Comparison of ENCODE assay signal across 14 mouse cellular contexts in the genomic region with DNA sequence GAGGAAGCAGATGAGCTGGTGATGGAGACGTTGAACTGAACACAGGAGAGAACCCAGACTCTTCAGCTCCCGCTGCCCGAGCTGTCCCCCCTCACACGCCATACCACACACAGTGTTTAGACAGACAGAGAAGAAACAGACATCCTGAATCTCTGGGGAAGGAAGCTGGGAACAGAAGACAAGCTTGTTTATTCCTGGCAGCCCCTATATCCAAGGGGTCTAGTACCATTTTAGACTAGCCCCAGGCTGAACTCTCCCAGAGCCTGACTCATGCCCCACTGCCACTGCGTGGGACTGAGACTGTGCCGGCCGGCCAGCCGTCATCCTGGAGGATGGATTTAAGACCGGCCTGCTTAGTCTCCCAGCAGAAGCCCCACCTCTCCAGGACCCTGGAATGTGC. TPM values are rescaled to one million over a fixed set of nuclear protein-coding genes. Genes with fewer than 3 reads are reported as not detected.
A peak's percentile ranks its signal among the peaks of the same experiment; 100 is the strongest.
DNase-seq lines count a peak whose midpoint lies in the region; ATAC-seq lines count a peak whose summit lies in the region.
"Had no signal": no experiment of that assay in that cellular context is flagged by ENCODE, and none has a peak within 500 bp of the region (broad histone marks: within the 10 kb centered on the region; RNA-seq: fewer than 3 reads in every experiment).

No protein-coding gene starts in this region.

- peaks cover 16% of the 10 kb centered on the region for H3K36me3 ChIP-seq in heart, embryonic 10.5 days
- no peaks in the 10 kb centered on the region for H3K36me3 ChIP-seq in liver, embryonic 11.5 days (ENCODE audit: control insufficient read depth, insufficient read depth, low read length)
- H3K36me3 ChIP-seq in intestine, embryonic 14.5 days (ENCODE audit: control insufficient read depth, insufficient read depth, low read length) = peaks cover 13% of the 10 kb centered on the region
- peaks cover 15% of the 10 kb centered on the region; the same call in 1 of the 2 replicates for H3K36me3 ChIP-seq in stomach, embryonic 15.5 days

- peak overlapping the region; percentile 11; the same call in 1 of the 2 replicates for H3K4me2 ChIP-seq in liver, embryonic 11.5 days
- peak overlapping the region; percentile 39 for H3K4me2 ChIP-seq in intestine, embryonic 14.5 days (ENCODE audit: low read length)
- H3K4me2 ChIP-seq in stomach, embryonic 15.5 days = no peak overlapping the region
- H3K4me2 ChIP-seq: midbrain, embryonic 13.5 days had no signal

- H3K27me3 ChIP-seq in heart, embryonic 10.5 days (ENCODE audit: insufficient read depth, poor library complexity, severe bottlenecking) = no peaks in the 10 kb centered on the region
- no peaks in the 10 kb centered on the region for H3K27me3 ChIP-seq in liver, embryonic 11.5 days (replicated peaks; ENCODE audit: control insufficient read depth, insufficient read depth, low read length)
- no peaks in the 10 kb centered on the region for H3K27me3 ChIP-seq in intestine, embryonic 14.5 days (replicated peaks; ENCODE audit: control insufficient read depth, insufficient read depth, low read length)
- no peaks in the 10 kb centered on the region for H3K27me3 ChIP-seq in stomach, embryonic 15.5 days (replicated peaks)
- H3K27me3 ChIP-seq: midbrain, embryonic 13.5 days had no signal

- 17% methylated on average over 9 of the region's 9 CpGs for WGBS in heart, embryonic 10.5 days
- 27% methylated on average over 9 of the region's 9 CpGs for WGBS in liver, embryonic 11.5 days
- WGBS in intestine, embryonic 14.5 days = 10% methylated on average over 9 of the region's 9 CpGs
- 20% methylated on average over 9 of the region's 9 CpGs for WGBS in stomach, embryonic 15.5 days

- no peak for DNase-seq in heart, embryonic 10.5 days (ENCODE audit: low spot score)
- no peak for DNase-seq in heart, adult 8-10 months (ENCODE audit: low spot score)
- DNase-seq in liver, embryonic 11.5 days (ENCODE audit: low spot score) = no peak
- DNase-seq in liver = no peak
- peak; percentile 73 for DNase-seq in intestine, embryonic 14.5 days (ENCODE audit: low spot score)
- no peak for DNase-seq in natural killer cell, adult 2 months (ENCODE audit: low spot score in 2 of 2)
- no peak for DNase-seq in right cerebral cortex, postnatal 4 days
- DNase-seq: adrenal gland, postnatal 10 days; cerebellum, adult 18-20 months; thymus, postnatal 36 days had no signal

- 0 out of 2 replicates have a peak overlapping the region, but pooled peaks have one; percentile 39 for H3K27ac ChIP-seq in heart, embryonic 10.5 days
- H3K27ac ChIP-seq in liver, embryonic 11.5 days (ENCODE audit: low read depth, low read length) = peak overlapping the region; percentile 10
- H3K27ac ChIP-seq in intestine, embryonic 14.5 days (ENCODE audit: low read depth) = peak overlapping the region; percentile 88
- H3K27ac ChIP-seq in stomach, embryonic 15.5 days = peak overlapping the region; percentile 77
- H3K27ac ChIP-seq: midbrain, embryonic 13.5 days had no signal

- H3K4me1 ChIP-seq in heart, embryonic 10.5 days = peaks cover 69% of the 10 kb centered on the region
- H3K4me1 ChIP-seq in liver, embryonic 11.5 days (replicated peaks; ENCODE audit: control insufficient read depth, insufficient read depth, low read length) = peaks cover 7% of the 10 kb centered on the region
- H3K4me1 ChIP-seq in intestine, embryonic 14.5 days (replicated peaks; ENCODE audit: control insufficient read depth, insufficient read depth, low read length) = peaks cover 53% of the 10 kb centered on the region
- peaks cover 21% of the 10 kb centered on the region; the same call in 1 of the 2 replicates for H3K4me1 ChIP-seq in stomach, embryonic 15.5 days
- H3K4me1 ChIP-seq: midbrain, embryonic 13.5 days had no signal

- no peaks in the 10 kb centered on the region for H3K9me3 ChIP-seq in heart, embryonic 10.5 days
- no peaks in the 10 kb centered on the region for H3K9me3 ChIP-seq in liver, embryonic 11.5 days (ENCODE audit: control insufficient read depth, low read length)
- no peaks in the 10 kb centered on the region for H3K9me3 ChIP-seq in intestine, embryonic 14.5 days (ENCODE audit: control insufficient read depth, low read length)
- no peaks in the 10 kb centered on the region for H3K9me3 ChIP-seq in stomach, embryonic 15.5 days
- H3K9me3 ChIP-seq: midbrain, embryonic 13.5 days had no signal

- H3K4me3 ChIP-seq in heart, embryonic 10.5 days = no peak overlapping the region
- H3K4me3 ChIP-seq in liver, embryonic 11.5 days (ENCODE audit: low read depth, low read length) = no peak overlapping the region
- no peak overlapping the region for H3K4me3 ChIP-seq in intestine, embryonic 14.5 days (ENCODE audit: low read depth, low read length)
- no peak overlapping the region for H3K4me3 ChIP-seq in stomach, embryonic 15.5 days (replicated peaks)
- H3K4me3 ChIP-seq: midbrain, embryonic 13.5 days had no signal

- H3K9ac ChIP-seq in liver, embryonic 11.5 days (ENCODE audit: low read depth, low read length) = no peak overlapping the region
- H3K9ac ChIP-seq in intestine, embryonic 14.5 days (ENCODE audit: low read length) = no peak overlapping the region
- H3K9ac ChIP-seq in stomach, embryonic 15.5 days = no peak overlapping the region
- H3K9ac ChIP-seq: midbrain, embryonic 13.5 days had no signal

- peak; percentile 46 for ATAC-seq in liver, embryonic 11.5 days (replicated peaks; ENCODE audit: low FRiP score)
- peak; percentile 71 for ATAC-seq in intestine, embryonic 14.5 days (replicated peaks; ENCODE audit: low FRiP score, low TSS enrichment, low read depth)
- ATAC-seq in stomach, embryonic 15.5 days (ENCODE audit: insufficient read depth, low FRiP score, low read depth) = peak; percentile 62
- ATAC-seq: midbrain, embryonic 13.5 days had no signal

RNA-seq across cellular contexts. Expression of gene Gpbar1, which starts 3.3 kb away (rescaled TPM):
- 0.70 and 1.7 TPM in 2 replicates for polyA plus RNA-seq in heart, embryonic 10.5 days (2016; fragmentation: Nextera tagmentation; extraction: Ambion mirVana)
- total RNA-seq in heart, adult 8-10 months (2022) = not detected
- 2.8 and 3.2 TPM in 2 replicates for polyA plus RNA-seq in liver, embryonic 11.5 days (2014; fragmentation: Nextera tagmentation; extraction: Ambion mirVana)
- 9.1 and 10.7 TPM in 2 replicates for polyA plus RNA-seq in intestine, embryonic 14.5 days (2014; fragmentation: Nextera tagmentation; extraction: Ambion mirVana)
- 1.1 and 1.3 TPM in 2 replicates for polyA plus RNA-seq in stomach, embryonic 15.5 days (2015; fragmentation: Nextera tagmentation; extraction: Ambion mirVana)
- total RNA-seq: gastrocnemius, adult 18-20 months; left cerebral cortex, postnatal 25 days had no signal

RNA-seq across cellular contexts. Expression of gene Aamp, which starts 9.5 kb away (rescaled TPM):
- polyA plus RNA-seq in heart, embryonic 10.5 days (2016; fragmentation: Nextera tagmentation; extraction: Ambion mirVana) = 224 and 261 TPM in 2 replicates
- total RNA-seq in heart, adult 8-10 months (2022) = 100 to 1,000 TPM in 2 of 4 experiments, 10 to 100 TPM in 2; 95.4 to 107 (median 99.6) TPM
- polyA plus RNA-seq in liver, embryonic 11.5 days (2014; fragmentation: Nextera tagmentation; extraction: Ambion mirVana) = 190 and 193 TPM in 2 replicates
- polyA plus RNA-seq in intestine, embryonic 14.5 days (2014; fragmentation: Nextera tagmentation; extraction: Ambion mirVana) = 252 and 269 TPM in 2 replicates
- polyA plus RNA-seq in stomach, embryonic 15.5 days (2015; fragmentation: Nextera tagmentation; extraction: Ambion mirVana) = 229 and 235 TPM in 2 replicates

RNA-seq across cellular contexts. Expression of gene Pnkd, which starts 9.7 kb away (rescaled TPM):
- 170 and 253 TPM in 2 replicates for polyA plus RNA-seq in heart, embryonic 10.5 days (2016; fragmentation: Nextera tagmentation; extraction: Ambion mirVana)
- 100 to 1,000 TPM; 125 to 142 (median 135) TPM for total RNA-seq in heart, adult 8-10 months (2022)
- polyA plus RNA-seq in liver, embryonic 11.5 days (2014; fragmentation: Nextera tagmentation; extraction: Ambion mirVana) = 79.7 and 84.3 TPM in 2 replicates
- polyA plus RNA-seq in intestine, embryonic 14.5 days (2014; fragmentation: Nextera tagmentation; extraction: Ambion mirVana) = 139 and 142 TPM in 2 replicates
- 117 and 124 TPM in 2 replicates for polyA plus RNA-seq in stomach, embryonic 15.5 days (2015; fragmentation: Nextera tagmentation; extraction: Ambion mirVana)

RNA-seq across cellular contexts. Expression of gene Tmbim1, which starts 30.4 kb away (rescaled TPM):
- polyA plus RNA-seq in heart, embryonic 10.5 days (2016; fragmentation: Nextera tagmentation; extraction: Ambion mirVana) = 25.5 and 33.1 TPM in 2 replicates
- total RNA-seq in heart, adult 8-10 months (2022) = 10 to 100 TPM; 40.4 to 45.1 (median 44.2) TPM
- 21.7 and 22.9 TPM in 2 replicates for polyA plus RNA-seq in liver, embryonic 11.5 days (2014; fragmentation: Nextera tagmentation; extraction: Ambion mirVana)
- polyA plus RNA-seq in intestine, embryonic 14.5 days (2014; fragmentation: Nextera tagmentation; extraction: Ambion mirVana) = 36.4 and 42.6 TPM in 2 replicates
- 68.3 and 73.4 TPM in 2 replicates for polyA plus RNA-seq in stomach, embryonic 15.5 days (2015; fragmentation: Nextera tagmentation; extraction: Ambion mirVana)

RNA-seq across cellular contexts. Expression of gene Arpc2, which starts 39.1 kb away (rescaled TPM):
- polyA plus RNA-seq in heart, embryonic 10.5 days (2016; fragmentation: Nextera tagmentation; extraction: Ambion mirVana) = 470 and 475 TPM in 2 replicates
- 100 to 1,000 TPM; 111 to 149 (median 137) TPM for total RNA-seq in heart, adult 8-10 months (2022)
- polyA plus RNA-seq in liver, embryonic 11.5 days (2014; fragmentation: Nextera tagmentation; extraction: Ambion mirVana) = 375 and 384 TPM in 2 replicates
- polyA plus RNA-seq in intestine, embryonic 14.5 days (2014; fragmentation: Nextera tagmentation; extraction: Ambion mirVana) = 436 and 457 TPM in 2 replicates
- polyA plus RNA-seq in stomach, embryonic 15.5 days (2015; fragmentation: Nextera tagmentation; extraction: Ambion mirVana) = 493 and 505 TPM in 2 replicates

Comparison
In these comparisons a context has a peak if more than half of its experiments do, and no peak if none do; other contexts are left out.
1. H3K27ac ChIP-seq: peak in every context shown above with its lines; median percentile 88 in intestine, embryonic 14.5 days; 77 in stomach, embryonic 15.5 days; 39 in heart, embryonic 10.5 days; 10 in liver, embryonic 11.5 days.